In genomic region chr8:46479794-46480532, GRCm38 (mm10) we compare ENCODE assay signal across 10 mouse cellular contexts. TPM values are rescaled to one million over a fixed set of nuclear protein-coding genes. Genes with fewer than 3 reads are reported as not detected.
DNase-seq lines count a peak whose midpoint lies in the region; ATAC-seq and TF ChIP-seq lines count a peak whose summit lies in the region.
"Had no signal": no experiment of that assay in that cellular context is flagged by ENCODE, and none has a peak within 500 bp of the region (broad histone marks: within the 10 kb centered on the region; RNA-seq: fewer than 3 reads in every experiment).

No protein-coding gene starts in this region.

- 56% methylated on average over 7 of the region's 7 CpGs for WGBS in limb, embryonic 12.5 days
- WGBS in limb, embryonic 10.5 days: 55% methylated on average over 7 of the region's 7 CpGs
- WGBS in heart, embryonic 14.5 days: 20% methylated on average over 7 of the region's 7 CpGs
- 49% methylated on average over 7 of the region's 7 CpGs for WGBS in liver, postnatal 0 days (ENCODE audit: insufficient replicate concordance)

- no peak for TF ChIP-seq CTCF in liver, postnatal 0 days (IDR thresholded peaks at IDR 0.05; ENCODE audit: low read depth)

- H3K36me3 ChIP-seq in limb, embryonic 12.5 days: no peaks in the 10 kb centered on the region
- H3K36me3 ChIP-seq in limb, embryonic 10.5 days: no peaks in the 10 kb centered on the region
- H3K36me3 ChIP-seq in heart, embryonic 14.5 days (ENCODE audit: control insufficient read depth, insufficient read depth, low read length): no peaks in the 10 kb centered on the region
- peaks cover 16% of the 10 kb centered on the region for H3K36me3 ChIP-seq in liver, postnatal 0 days (replicated peaks; ENCODE audit: insufficient read depth, low read length)

- ATAC-seq in limb, embryonic 12.5 days (ENCODE audit: insufficient number of reproducible peaks, insufficient read depth, low FRiP score, low TSS enrichment, low read depth): no peak; the same call in 1 of the 2 replicates
- ATAC-seq in heart, embryonic 14.5 days (ENCODE audit: insufficient number of reproducible peaks, insufficient read depth, low FRiP score, low read depth): no peak; the same call in 1 of the 2 replicates
- ATAC-seq in liver, postnatal 0 days: no peak
- ATAC-seq in inflammation-experienced regulatory T-cells, adult 6 months: no peak

- peak overlapping the region; percentile 72; the same call in 1 of the 2 replicates for H3K27ac ChIP-seq in limb, embryonic 12.5 days
- H3K27ac ChIP-seq in limb, embryonic 10.5 days: no peak overlapping the region
- H3K27ac ChIP-seq in heart, embryonic 14.5 days (replicated peaks in 1 of 2; ENCODE audit: control insufficient read depth in 1 of 2, insufficient read depth in 1 of 2, low read depth in 2 of 2, low read length in 2 of 2): peak overlapping the region; percentile 32 to 75; a peak in 3 of 4 replicates
- peak overlapping the region; percentile 90 for H3K27ac ChIP-seq in liver, postnatal 0 days (ENCODE audit: low read depth)
- H3K27ac ChIP-seq: left cerebral cortex, adult 2 months had no signal

- no peaks in the 10 kb centered on the region for H3K27me3 ChIP-seq in limb, embryonic 12.5 days
- H3K27me3 ChIP-seq in limb, embryonic 10.5 days (ENCODE audit: low read depth, poor library complexity, severe bottlenecking): no peaks in the 10 kb centered on the region
- no peaks in the 10 kb centered on the region for H3K27me3 ChIP-seq in heart, embryonic 14.5 days (ENCODE audit: control insufficient read depth, insufficient read depth, low read length)
- no peaks in the 10 kb centered on the region for H3K27me3 ChIP-seq in liver, postnatal 0 days (ENCODE audit: insufficient read depth, low read length)

- H3K9ac ChIP-seq in limb, embryonic 12.5 days (replicated peaks): no peak overlapping the region
- peak overlapping the region; percentile 13; the same call in 1 of the 2 replicates for H3K9ac ChIP-seq in heart, embryonic 14.5 days (ENCODE audit: low read length)
- peak overlapping the region; percentile 6 for H3K9ac ChIP-seq in liver, postnatal 0 days (replicated peaks)

- H3K4me2 ChIP-seq in limb, embryonic 12.5 days: peak overlapping the region; percentile 4; the same call in 1 of the 2 replicates
- peak overlapping the region; percentile 26; the same call in 1 of the 2 replicates for H3K4me2 ChIP-seq in heart, embryonic 14.5 days (ENCODE audit: low read length)
- H3K4me2 ChIP-seq in liver, postnatal 0 days (ENCODE audit: low read depth, low read length): peak overlapping the region; percentile 74

- no peak overlapping the region for H3K4me3 ChIP-seq in limb, embryonic 12.5 days (replicated peaks)
- H3K4me3 ChIP-seq in limb, embryonic 10.5 days: no peak overlapping the region
- no peak overlapping the region for H3K4me3 ChIP-seq in heart, embryonic 14.5 days (ENCODE audit: control insufficient read depth in 1 of 2, insufficient read depth in 1 of 2, low read depth in 1 of 2, low read length in 2 of 2)
- H3K4me3 ChIP-seq in liver, postnatal 0 days (ENCODE audit: low read depth, low read length): no peak overlapping the region
- H3K4me3 ChIP-seq: left cerebral cortex, adult 2 months had no signal

- no peaks in the 10 kb centered on the region for H3K9me3 ChIP-seq in limb, embryonic 12.5 days
- no peaks in the 10 kb centered on the region for H3K9me3 ChIP-seq in limb, embryonic 10.5 days (replicated peaks)
- H3K9me3 ChIP-seq in heart, embryonic 14.5 days (ENCODE audit: control insufficient read depth, low read length): no peaks in the 10 kb centered on the region
- no peaks in the 10 kb centered on the region for H3K9me3 ChIP-seq in liver, postnatal 0 days (ENCODE audit: low read length)

- H3K4me1 ChIP-seq in limb, embryonic 12.5 days (replicated peaks): peaks cover 29% of the 10 kb centered on the region
- peaks cover 22% of the 10 kb centered on the region for H3K4me1 ChIP-seq in limb, embryonic 10.5 days
- peaks cover 12 to 24% of the 10 kb centered on the region in 2 experiments for H3K4me1 ChIP-seq in heart, embryonic 14.5 days (ENCODE audit: control insufficient read depth in 2 of 2, insufficient read depth in 2 of 2, low read length in 2 of 2)
- H3K4me1 ChIP-seq in liver, postnatal 0 days (ENCODE audit: insufficient read depth): peaks cover 58% of the 10 kb centered on the region

- peak; percentile 80 for DNase-seq in gastrocnemius, adult 18-20 months (ENCODE audit: low spot score)
- no peak for DNase-seq in gastrocnemius, postnatal 10 days
- no peak for DNase-seq in limb, embryonic 10.5 days (ENCODE audit: low spot score)
- peak; percentile 12 for DNase-seq in liver, postnatal 0 days
- no peak for DNase-seq in ovary, postnatal 14 days (ENCODE audit: low spot score)
- DNase-seq: kidney, adult 11 months had no signal

- no peak for TF ChIP-seq EP300 in liver, postnatal 0 days (IDR thresholded peaks at IDR 0.05; ENCODE audit: low read depth)

RNA-seq across cellular contexts. Expression of gene Acsl1, which starts 9.1 kb away (rescaled TPM):
- 100 to 1,000 TPM; 270 to 281 TPM for total RNA-seq in gastrocnemius, adult 18-20 months (2021)
- 100 to 1,000 TPM; 230 to 244 TPM for total RNA-seq in gastrocnemius, postnatal 10 days (2021)
- 8.4 and 8.9 TPM in 2 replicates for polyA plus RNA-seq in limb, embryonic 12.5 days (2016; fragmentation: Nextera tagmentation; extraction: Ambion mirVana)
- 5.8 and 7.0 TPM in 2 replicates for polyA plus RNA-seq in limb, embryonic 10.5 days (2016; fragmentation: Nextera tagmentation; extraction: Ambion mirVana)
- polyA plus RNA-seq in heart, embryonic 14.5 days (2014; fragmentation: Nextera tagmentation; extraction: Ambion mirVana): 44.1 and 51.1 TPM in 2 replicates
- 428 and 466 TPM in 2 replicates for polyA plus RNA-seq in liver, postnatal 0 days (2015; fragmentation: Nextera tagmentation; extraction: Ambion mirVana)
- polyA plus RNA-seq in inflammation-experienced regulatory T-cells, adult 6 months (2017; shearing (Covaris generic)): 10 to 100 TPM in 1 of 3 experiments, 1 to 10 TPM in 2; 6.6 to 12.1 (median 8.6) TPM

Comparison
In these comparisons a context has a peak if more than half of its experiments do, and no peak if none do; other contexts are left out.
1. DNase-seq: peak in gastrocnemius, adult 18-20 months (single experiment) and liver, postnatal 0 days (single experiment); none in gastrocnemius, postnatal 10 days (single experiment), limb, embryonic 10.5 days (single experiment) and ovary, postnatal 14 days (single experiment).
2. H3K4me2 ChIP-seq: peak in every context shown above with its lines; median percentile 74 in liver, postnatal 0 days; 26 in heart, embryonic 14.5 days; 4 in limb, embryonic 12.5 days.